Mouse (Mus musculus) v-Abl transformed pro-B cells (cell line): ENCODE results near the gene Gm5127.

ENCODE experiments used
- in situ Hi-C, 2 experiments: fragments of 400-800 bp; cut with MboI; formaldehyde crosslinking; loops; one replicate each; pipeline ENCODE4 v1.15.1; 2025; ENCODE audit not compliant: unreplicated experiment in 2 of 2

The Gm5127 gene

GRCm38 (mm10) chrX:106582886-106583285 lies at the start of gene Gm5127:
Gene Gm5127, plus strand, starts transcription at chrX:106583186.
- in situ Hi-C loops: loop anchor here in 1 of 2 experiments (5.0 to 25.0 kb wide), 3 partner anchors 82 to 879 kb away; no protein-coding TSS in a partner anchor

GRCm38 (mm10) chrX:106536359-106536758 lies 46.6 kb upstream of the Gm5127 start:
- in situ Hi-C loops: no loop called here

- in situ Hi-C loops: no loop called here
These were observed 27.5 kb upstream of the Gm5127 start for GRCm38 (mm10) chrX:106555457-106555856.

- in situ Hi-C loops: loop anchor here (5.0 to 25.0 kb wide), 3 partner anchors 188 to 906 kb away; no protein-coding TSS in a partner anchor
These were observed 4.0 kb upstream of the Gm5127 start for GRCm38 (mm10) chrX:106578966-106579365.

GRCm38 (mm10) chrX:106580410-106580809 lies 2.6 kb upstream of the Gm5127 start:
- in situ Hi-C loops: loop anchor here in 1 of 2 experiments (5.0 to 25.0 kb wide), 3 partner anchors 84 to 882 kb away; no protein-coding TSS in a partner anchor

- in situ Hi-C loops: loop anchor here in 1 of 2 experiments (5.0 to 25.0 kb wide), 3 partner anchors 83 to 880 kb away; no protein-coding TSS in a partner anchor
These were observed 789 bp upstream of the Gm5127 start for GRCm38 (mm10) chrX:106582197-106582596.

GRCm38 (mm10) chrX:106593914-106594313 lies 10.9 kb downstream of the Gm5127 start:
- in situ Hi-C loops: loop anchor here in 1 of 2 experiments (25.0 kb wide), 1 partner anchor 868 kb away; no protein-coding TSS in a partner anchor

- in situ Hi-C loops: loop anchor here in 1 of 2 experiments (25.0 kb wide), 1 partner anchor 866 kb away; no protein-coding TSS in a partner anchor
These were observed 12.9 kb downstream of the Gm5127 start for GRCm38 (mm10) chrX:106595904-106596303.

GRCm38 (mm10) chrX:106602574-106603258 lies 19.7 kb downstream of the Gm5127 start:
- in situ Hi-C loops: no loop called here

GRCm38 (mm10) chrX:106603386-106603785 lies 20.4 kb downstream of the Gm5127 start, which contains the start of gene Cysltr1:
Gene Cysltr1, minus strand, starts transcription at chrX:106603679.
- in situ Hi-C loops: no loop called here

GRCm38 (mm10) chrX:106622512-106622911 lies 39.5 kb downstream of the Gm5127 start:
- in situ Hi-C loops: no loop called here

GRCm38 (mm10) chrX:106623667-106624066 lies 40.7 kb downstream of the Gm5127 start:
- in situ Hi-C loops: no loop called here

- in situ Hi-C loops: no loop called here
These were observed 45.5 kb downstream of the Gm5127 start for GRCm38 (mm10) chrX:106628514-106628913.

GRCm38 (mm10) chrX:106633543-106633942 lies 50.6 kb downstream of the Gm5127 start:
- in situ Hi-C loops: no loop called here

GRCm38 (mm10) chrX:106634799-106635541 lies 52.0 kb downstream of the Gm5127 start:
- in situ Hi-C loops: no loop called here

GRCm38 (mm10) chrX:106662101-106662500 lies 79.1 kb downstream of the Gm5127 start:
- in situ Hi-C loops: loop anchor here in 1 of 2 experiments (10.0 kb wide), 1 partner anchor 77 kb away; the partner anchor contains the start of gene Gm5127

GRCm38 (mm10) chrX:106704590-106704989 lies 121.6 kb downstream of the Gm5127 start:
- in situ Hi-C loops: no loop called here

GRCm38 (mm10) chrX:106717160-106717559 lies 134.2 kb downstream of the Gm5127 start:
- in situ Hi-C loops: no loop called here

- in situ Hi-C loops: no loop called here
These were observed 159.3 kb downstream of the Gm5127 start for GRCm38 (mm10) chrX:106742241-106742640.

- in situ Hi-C loops: loop anchor here (25.0 kb wide), 2 partner anchors 568 to 743 kb away; partner anchors contain the start of genes Cox7b (in 1 of the 2), Magt1 (in 1 of the 2) and Pgk1 (in 1 of the 2)
These were observed 172.3 kb downstream of the Gm5127 start for GRCm38 (mm10) chrX:106755272-106755671.
